Mouse (Mus musculus) lung, adult 2 months (tissue): Measurements from ENCODE around the gene Nubp1.

Experiments
- CTCF ChIP-seq: fragments of 200-500 bp; IDR thresholded peaks from 2 replicates; pipeline ENCODE4 v1.5.1; 2011; ENCODE audit warnings: mild to moderate bottlenecking, low read length, control low read depth; ENCODE audit not compliant: insufficient read depth
- POLR2A ChIP-seq: fragments of 200-500 bp; IDR thresholded peaks from 2 replicates; pipeline ENCODE4 v1.6.1; 2011; ENCODE audit warnings: low read depth, mild to moderate bottlenecking, control low read depth, low read length, borderline replicate concordance; ENCODE audit errors: extremely low read depth

- TF ChIP-seq POLR2A (no peak), CTCF (no peak)
Measured at GRCm38 (mm10) chr16:10453872-10454582, 42.3 kb downstream of the Nubp1 start.
